Mouse (Mus musculus): Measurements from ENCODE around the gene Dhx16. TPM values are rescaled to one million over a fixed set of nuclear protein-coding genes. Genes with fewer than 3 reads are reported as not detected.
A peak's percentile ranks its signal among the peaks of the same experiment; 100 is the strongest.

Dhx16 gene
- total RNA-seq, 2 experiments from 2014 or later, result 18.3 to 20.4 TPM

GRCm38 (mm10) chr17:35859835-35860234 is 19.8 kb upstream of the Dhx16 start:
- no peak for DNase-seq

- peak in 1 of 2 experiments; percentile 43 for DNase-seq
Observed at GRCm38 (mm10) chr17:35860831-35861197, 18.8 kb upstream of the Dhx16 start.

DNA sequence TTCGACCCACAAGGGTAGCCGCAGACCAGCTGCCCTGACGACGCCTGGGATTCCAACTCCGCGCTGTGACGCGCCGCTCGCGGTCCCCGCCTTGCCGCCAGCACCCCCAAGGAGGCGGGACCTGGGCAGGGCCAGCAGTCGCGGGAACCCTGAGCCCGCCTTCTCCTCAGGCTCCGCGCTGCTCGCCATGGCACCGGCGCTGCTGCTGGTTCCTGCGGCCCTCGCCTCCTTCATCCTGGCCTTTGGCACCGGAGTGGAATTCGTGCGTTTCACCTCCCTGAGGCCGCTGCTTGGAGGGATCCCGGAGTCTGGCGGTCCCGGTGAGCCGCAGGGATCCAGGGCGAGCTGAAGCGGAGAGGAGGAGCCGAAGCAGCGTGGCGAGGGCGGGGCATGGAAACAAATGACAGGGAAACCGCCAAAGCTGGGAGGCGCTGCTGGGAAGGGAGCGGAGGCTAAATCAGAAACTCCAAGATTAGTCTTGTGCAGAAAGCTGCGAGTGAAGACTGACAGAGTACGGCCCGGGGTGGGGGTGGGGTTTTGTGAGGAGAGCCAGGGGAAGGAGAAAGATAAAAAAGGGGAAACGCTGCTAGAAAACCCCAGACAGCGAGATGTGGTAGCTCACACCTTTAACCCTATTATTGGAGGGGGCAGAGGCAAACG is 18.3 kb upstream of the Dhx16 start, which contains the start of gene Nrm:
Nrm (plus strand) TSS at position 121 of the 660 bp plus-strand sequence.
- peak; percentile 95 to 97 for DNase-seq

DNA sequence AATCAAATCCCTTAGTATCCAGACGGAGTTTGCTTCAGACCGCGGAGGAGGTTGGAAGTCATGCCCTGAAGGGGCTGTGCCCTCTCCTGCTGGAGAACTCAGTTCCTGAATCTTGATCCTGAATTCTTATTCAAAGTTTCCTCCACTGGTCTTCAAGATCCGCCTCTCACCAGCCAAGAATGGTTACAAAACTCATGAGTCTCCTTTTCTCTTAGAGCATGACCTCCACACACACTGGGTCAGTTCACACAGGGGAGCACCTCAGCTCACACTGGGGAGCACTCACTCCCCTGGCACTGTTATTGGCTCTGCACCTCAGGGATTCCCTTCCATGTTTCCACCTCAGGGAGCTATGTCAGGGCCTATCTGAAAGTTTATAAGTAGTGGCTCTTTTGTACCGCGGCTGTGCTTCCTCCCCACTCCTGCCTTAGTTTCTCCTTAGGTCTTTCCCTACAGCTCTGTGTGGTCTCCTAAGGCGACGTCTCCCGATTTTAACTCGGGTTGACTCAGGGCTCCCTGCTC is 14.7 kb upstream of the Dhx16 start:
- peak in 1 of 2 experiments; percentile 23 for DNase-seq

- peak; percentile 88 to 92 for DNase-seq
Observed at GRCm38 (mm10) chr17:35865481-35866280, 13.9 kb upstream of the Dhx16 start, which contains the start of gene Ppp1r18. Gene Ppp1r18, plus strand, starts transcription at chr17:35865593.

DNA sequence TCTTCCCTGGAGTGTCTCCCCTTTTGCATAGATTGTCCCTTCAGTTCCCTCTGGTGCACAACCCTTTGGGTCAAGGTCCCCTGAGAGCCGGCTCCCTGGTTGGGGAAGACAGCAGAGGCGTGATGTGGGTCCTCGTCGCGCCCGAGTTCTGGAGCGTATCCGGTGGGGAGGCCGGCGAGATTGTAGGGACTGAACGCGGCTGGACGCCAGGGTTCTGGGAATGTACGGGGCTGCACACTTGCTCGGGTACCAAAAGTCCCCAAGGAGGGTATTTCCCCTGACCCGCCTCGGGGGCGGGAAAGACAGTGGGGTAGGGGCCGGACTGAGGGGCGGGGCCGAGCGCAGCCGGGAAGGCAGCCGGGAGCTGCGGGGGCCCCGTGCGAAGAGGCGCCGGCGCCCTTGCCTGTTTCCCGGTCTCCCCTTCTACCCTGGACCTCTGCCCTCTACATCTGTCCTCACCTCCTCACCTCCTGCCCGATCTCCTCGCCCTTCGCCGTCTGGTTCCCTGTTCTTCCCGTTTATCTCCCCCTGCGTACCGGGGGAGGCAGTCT is 13.3 kb upstream of the Dhx16 start:
- peak in 1 of 2 experiments; percentile 92 for DNase-seq

DNA sequence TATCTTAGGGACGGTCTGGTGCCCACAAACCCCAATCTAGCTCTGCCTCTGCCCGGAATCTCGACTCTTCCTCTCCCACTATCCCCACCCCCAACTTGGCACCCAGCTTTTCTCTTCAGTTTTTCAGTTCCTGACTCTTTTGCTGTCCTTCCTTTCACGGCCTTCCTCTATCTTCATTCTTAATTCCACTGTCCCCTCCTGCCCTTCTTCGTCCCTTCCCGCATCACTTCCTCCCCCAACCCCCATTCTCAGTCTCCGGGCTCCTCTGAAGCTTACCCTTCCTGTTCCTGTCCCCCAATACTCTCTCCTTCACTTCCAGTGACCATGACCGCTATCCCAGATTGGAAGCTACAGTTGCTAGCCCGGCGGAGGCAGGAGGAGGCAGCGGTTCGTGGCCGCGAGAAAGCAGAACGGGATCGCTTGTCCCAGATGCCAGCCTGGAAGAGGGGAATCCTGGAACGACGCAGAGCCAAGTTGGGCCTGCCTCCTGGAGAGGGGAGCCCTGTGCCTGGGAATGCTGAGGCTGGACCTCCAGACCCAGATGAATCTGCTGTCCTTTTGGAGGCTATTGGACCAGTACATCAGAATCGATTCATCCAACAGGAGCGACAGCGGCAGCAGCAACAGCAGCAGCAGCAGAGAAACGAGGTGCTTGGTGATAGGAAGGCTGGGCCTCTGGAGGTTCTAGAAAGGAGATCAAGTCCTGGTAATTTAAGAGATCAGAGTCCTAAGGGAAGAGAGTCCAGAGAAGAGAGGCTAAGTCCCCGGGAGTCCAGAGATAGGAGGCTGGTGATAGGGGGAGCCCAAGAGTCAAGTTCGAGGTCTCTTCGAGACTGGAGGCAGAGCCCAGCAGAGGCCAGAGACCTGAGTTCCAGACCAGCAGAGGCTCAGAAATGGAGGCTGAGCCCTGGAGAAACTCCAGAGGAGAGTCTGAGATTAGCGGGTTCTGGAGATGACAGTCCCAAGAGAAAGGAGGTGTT is 12.4 kb upstream of the Dhx16 start:
- peak; percentile 76 to 79 for DNase-seq

GRCm38 (mm10) chr17:35868165-35868820 is 11.3 kb upstream of the Dhx16 start:
- DNase-seq, result peak; percentile 55 to 68

DNA sequence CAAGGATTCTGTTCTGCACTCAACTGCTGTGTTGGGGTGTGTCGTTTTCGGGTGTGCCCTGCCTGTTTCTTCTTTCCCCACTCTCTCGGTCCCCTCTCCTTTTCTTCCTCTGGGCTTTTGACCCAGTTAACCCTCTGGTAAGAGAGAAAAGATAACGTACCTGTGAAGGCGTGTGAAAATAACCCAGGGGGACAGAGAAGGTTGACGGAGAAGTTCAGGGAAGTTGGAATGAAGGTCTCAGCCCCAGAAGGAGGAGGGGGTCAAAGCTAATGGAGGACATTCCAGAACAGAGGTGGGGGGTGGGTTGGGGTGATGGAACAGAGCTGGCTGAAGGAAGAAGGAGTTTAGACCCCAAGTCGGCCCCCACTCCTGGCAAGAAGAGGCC is 10.7 kb upstream of the Dhx16 start:
- no peak for DNase-seq

GRCm38 (mm10) chr17:35869346-35870067 is 10.1 kb upstream of the Dhx16 start:
- peak; percentile 78 to 80 for DNase-seq

- peak; percentile 79 to 92 for DNase-seq
Observed at GRCm38 (mm10) chr17:35870151-35870883, 9.3 kb upstream of the Dhx16 start.

GRCm38 (mm10) chr17:35870884-35871696 is 8.5 kb upstream of the Dhx16 start:
- peak in 1 of 2 experiments; percentile 54 for DNase-seq

DNA sequence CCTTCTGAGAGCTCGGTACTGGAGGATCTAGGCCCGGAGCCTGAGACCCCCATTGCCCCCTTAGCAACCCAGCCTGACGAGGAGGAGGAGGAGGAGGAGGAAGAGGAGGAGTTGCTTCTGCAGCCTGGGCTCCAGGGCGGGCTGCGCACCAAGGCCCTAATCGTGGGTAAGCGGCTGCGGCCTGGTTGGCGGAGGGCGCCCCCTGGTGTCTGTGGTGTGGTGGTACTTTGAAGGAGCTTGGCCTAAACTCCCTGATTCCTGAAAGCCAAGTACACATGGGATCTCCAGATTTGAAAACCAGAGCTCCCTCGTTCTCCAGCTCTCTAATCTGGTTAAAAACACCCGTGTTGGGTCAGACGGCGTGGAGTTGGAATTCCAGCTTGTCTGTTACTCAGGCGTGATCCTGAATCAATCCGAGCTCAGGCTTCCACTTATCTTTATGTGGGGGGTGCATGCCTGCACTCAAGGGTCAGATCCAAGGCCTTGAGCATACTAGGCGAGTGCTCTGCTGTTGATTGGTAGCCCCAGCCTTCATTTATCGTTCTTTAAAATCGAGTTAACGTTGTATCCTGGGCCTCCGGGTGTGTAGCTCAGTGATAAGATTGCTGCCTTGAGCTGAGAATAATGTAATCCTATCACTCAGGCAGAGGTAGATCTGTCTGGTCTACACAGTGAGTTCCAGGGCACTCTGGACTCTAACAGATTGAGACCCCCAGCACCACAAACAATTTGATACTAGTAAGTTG is 5.7 kb upstream of the Dhx16 start:
- peak; percentile 90 to 96 for DNase-seq

DNA sequence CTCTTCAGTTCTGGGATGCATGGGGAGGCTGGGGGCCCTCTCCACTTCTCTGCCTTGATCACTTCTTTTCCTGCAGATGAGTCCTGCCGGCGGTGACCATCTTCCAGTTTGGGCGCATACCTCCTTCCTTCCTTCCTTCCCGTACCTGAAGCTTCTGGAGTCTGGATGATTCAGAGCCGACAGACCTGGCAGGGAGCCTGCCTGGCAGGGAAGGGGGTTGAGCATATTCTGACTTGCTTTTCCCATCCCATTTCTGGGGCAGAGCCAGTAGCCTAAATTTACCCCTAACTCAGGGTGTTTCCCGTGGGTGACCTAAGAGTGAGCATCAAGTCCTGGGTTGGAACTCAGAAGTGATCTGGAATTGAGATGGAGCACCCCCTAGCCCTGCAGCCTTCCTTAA is 4.9 kb upstream of the Dhx16 start:
- DNase-seq, result no peak

DNA sequence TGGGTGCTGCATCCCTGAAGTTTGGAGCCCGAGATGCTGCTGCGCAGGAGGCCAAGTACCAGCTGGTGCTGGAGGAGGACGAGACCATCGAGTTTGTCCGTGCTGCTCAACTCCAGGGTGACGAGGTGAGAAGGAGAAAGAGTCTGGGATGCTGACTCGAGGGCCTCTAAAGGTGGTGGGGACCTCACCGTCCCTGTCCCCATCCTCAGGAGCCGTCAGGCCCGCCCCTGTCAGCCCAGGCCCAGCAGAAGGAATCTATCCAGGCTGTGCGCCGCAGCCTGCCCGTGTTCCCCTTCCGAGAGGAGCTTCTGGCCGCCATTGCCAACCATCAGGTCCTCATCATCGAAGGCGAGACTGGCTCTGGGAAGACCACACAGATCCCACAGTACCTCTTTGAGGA is 3.3 kb downstream of the Dhx16 start:
- DNase-seq, result no peak

DNA sequence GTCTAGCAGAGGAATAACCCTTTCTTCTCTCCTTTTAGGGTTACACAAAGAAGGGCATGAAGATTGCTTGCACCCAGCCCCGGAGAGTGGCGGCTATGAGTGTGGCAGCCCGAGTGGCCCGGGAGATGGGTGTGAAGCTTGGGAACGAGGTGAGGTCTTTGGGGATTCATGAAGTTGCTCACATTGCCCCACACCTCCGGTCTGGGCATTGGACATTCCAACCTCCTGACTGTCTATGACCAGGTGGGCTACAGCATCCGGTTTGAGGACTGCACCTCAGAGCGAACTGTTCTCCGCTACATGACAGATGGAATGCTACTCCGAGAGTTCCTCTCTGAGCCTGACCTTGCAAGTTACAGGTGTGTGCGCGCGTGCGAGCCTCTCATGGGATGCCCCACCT is 4.2 kb downstream of the Dhx16 start:
- DNase-seq, result no peak

GRCm38 (mm10) chr17:35887725-35888124 is 8.1 kb downstream of the Dhx16 start:
- DNase-seq, result no peak

Measured in heart, adult 18-20 months (tissue).